Mouse (Mus musculus) ES-E14 (cell line): ENCODE results near the gene Epas1. TPM values are rescaled to one million over a fixed set of nuclear protein-coding genes. Genes with fewer than 3 reads are reported as not detected.

ENCODE experiments used
- DNase-seq: peaks from one replicate; pipeline ENCODE4 v3.0.0-alpha.2; 2013; ENCODE audit warnings: low read depth, low spot score
- H3K27ac ChIP-seq: 2 replicates; pipeline ENCODE4 v1.5.1; 2012; ENCODE audit warnings: low read depth, mild to moderate bottlenecking, low read length, moderate library complexity, mixed read lengths; ENCODE audit not compliant: poor library complexity, insufficient read depth, severe bottlenecking
- H3K36me3 ChIP-seq: 2 replicates; pipeline ENCODE4 v1.6.1; 2012; ENCODE audit warnings: mild to moderate bottlenecking, low read length, moderate library complexity, mixed read lengths; ENCODE audit not compliant: control insufficient read depth, poor library complexity, insufficient read depth, severe bottlenecking
- H3K4me1 ChIP-seq, 2 experiments: fragments of 150-350 bp in 1 of 2; sonication (generic) in 1 of 2; 2 replicates each; pipeline ENCODE4 v1.6.1; 2012; ENCODE audit warnings: low read length in 2 of 2, mild to moderate bottlenecking in 1 of 2, mixed read lengths in 1 of 2; ENCODE audit not compliant: control insufficient read depth in 2 of 2, insufficient read depth in 2 of 2, poor library complexity in 1 of 2
- H3K4me3 ChIP-seq, 2 experiments: fragments of 150-350 bp in 1 of 2; sonication (generic) in 1 of 2; 2 replicates each; pipeline ENCODE4 v1.5.1; 2012; ENCODE audit warnings: low read length in 2 of 2, low read depth in 1 of 2, mild to moderate bottlenecking in 1 of 2, mixed read lengths in 1 of 2; ENCODE audit not compliant: insufficient read depth in 1 of 2, poor library complexity in 1 of 2, severe bottlenecking in 1 of 2
- H3K9ac ChIP-seq: 2 replicates; pipeline ENCODE4 v1.6.1; 2012; ENCODE audit warnings: low read depth, mild to moderate bottlenecking, low read length, mixed read lengths; ENCODE audit not compliant: poor library complexity, insufficient read depth, severe bottlenecking
- H3K9me3 ChIP-seq: fragments of 150-350 bp; sonication (generic); 2 replicates; pipeline ENCODE4 v1.6.1; 2012; ENCODE audit warnings: low read depth, mild to moderate bottlenecking, low read length; ENCODE audit not compliant: control insufficient read depth, insufficient read depth
- CHD2 ChIP-seq: IDR thresholded peaks from 2 replicates; pipeline ENCODE4 v1.6.1; 2014; ENCODE audit warnings: mild to moderate bottlenecking, low read depth, low read length, inconsistent platforms
- HCFC1 ChIP-seq: IDR thresholded peaks from 2 replicates; pipeline ENCODE4 v1.6.1; 2012; ENCODE audit warnings: low read length, inconsistent platforms, borderline replicate concordance; ENCODE audit not compliant: insufficient read depth
- MAFK ChIP-seq: IDR thresholded peaks from 2 replicates; pipeline ENCODE4 v1.6.1; 2014; ENCODE audit warnings: mild to moderate bottlenecking, low read depth, low read length, inconsistent platforms; ENCODE audit not compliant: insufficient read depth
- ZC3H11A ChIP-seq: IDR thresholded peaks from 2 replicates; pipeline ENCODE4 v1.6.1; 2012; ENCODE audit warnings: low read depth, mild to moderate bottlenecking, inconsistent platforms, low read length, borderline replicate concordance
- ZNF384 ChIP-seq: IDR thresholded peaks from 2 replicates; pipeline ENCODE4 v1.6.1; 2012; ENCODE audit warnings: low read depth, low read length, inconsistent platforms
- in situ Hi-C, 2 experiments: fragments of 600-800 bp; cut with MboI; formaldehyde crosslinking; loops; one replicate each; pipeline ENCODE4 v1.15.1; 2025; ENCODE audit warnings: low sequenced_read_pairs in 2 of 2, inconsistent platforms in 1 of 2; ENCODE audit not compliant: unreplicated experiment in 2 of 2
- total RNA-seq: library from RNA; depleted of rRNA; stranded (reverse); fragments of 300-350 nt; gene quantifications from 2 replicates; pipeline ENCODE4 v1.2.3, GENCODE M21; 2012

Gene Epas1
- total RNA-seq, 1 experiment, result 9.5 TPM

- TF ChIP-seq MAFK (no peak), HCFC1 (no peak), CHD2 (no peak), ZNF384 (no peak), ZC3H11A (no peak)
- no peak overlapping the region for H3K27ac ChIP-seq
- H3K36me3 ChIP-seq, result no peaks in the 10 kb centered on the region
- H3K4me3 ChIP-seq, result no peak overlapping the region
- DNase-seq, result no peak
- H3K4me1 ChIP-seq, result no peaks in the 10 kb centered on the region
- in situ Hi-C loops, result no loop called here
- no peaks in the 10 kb centered on the region for H3K9me3 ChIP-seq
- no peak overlapping the region for H3K9ac ChIP-seq
These were observed 85.8 kb downstream of the Epas1 start for GRCm38 (mm10) chr17:86839308-86839707.

GRCm38 (mm10) chr17:86850700-86851337 lies 97.3 kb downstream of the Epas1 start:
- Histone ChIP-seq H3K4me3 (no peak overlapping the region), H3K36me3 (no peaks in the 10 kb centered on the region), H3K4me1 (peaks cover 0 to 2% of the 10 kb centered on the region in 2 experiments; a peak in 1 of 4 replicates), H3K9me3 (no peaks in the 10 kb centered on the region), H3K27ac (no peak overlapping the region), H3K9ac (no peak overlapping the region)
- in situ Hi-C loops, result no loop called here
- TF ChIP-seq CHD2 (no peak), ZNF384 (no peak), HCFC1 (no peak), ZC3H11A (no peak), MAFK (no peak)
- DNase-seq, result no peak

DNA sequence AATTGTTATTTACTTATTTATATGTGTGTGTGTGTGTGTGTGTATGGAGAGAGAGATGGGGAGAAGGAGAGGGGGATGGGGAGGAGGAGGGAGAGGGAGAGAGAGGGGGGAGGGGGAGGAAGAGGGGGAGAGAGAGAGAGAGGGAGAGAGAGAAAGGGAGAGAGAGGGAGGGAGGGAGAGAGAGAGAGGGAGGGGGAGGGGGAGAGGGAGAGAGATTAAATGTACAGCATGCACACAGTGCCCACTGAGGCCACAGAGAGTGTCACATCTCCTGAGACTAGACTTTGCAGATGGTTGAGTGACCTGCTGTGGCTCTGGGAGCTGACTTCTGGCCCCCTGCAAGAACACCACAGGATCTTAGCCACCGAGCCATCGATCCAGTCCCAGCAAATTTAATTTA lies 98.3 kb downstream of the Epas1 start:
- no peak overlapping the region for H3K4me3 ChIP-seq
- in situ Hi-C loops, result no loop called here
- H3K27ac ChIP-seq, result no peak overlapping the region
- H3K9me3 ChIP-seq, result no peaks in the 10 kb centered on the region
- DNase-seq, result no peak
- no peak overlapping the region for H3K9ac ChIP-seq
- H3K36me3 ChIP-seq, result no peaks in the 10 kb centered on the region
- TF ChIP-seq ZNF384 (no peak), CHD2 (no peak), HCFC1 (no peak), MAFK (no peak), ZC3H11A (no peak)
- peaks cover 0 to 2% of the 10 kb centered on the region in 2 experiments; a peak in 1 of 4 replicates for H3K4me1 ChIP-seq

GRCm38 (mm10) chr17:86852591-86853031 lies 99.1 kb downstream of the Epas1 start:
- Histone ChIP-seq H3K27ac (no peak overlapping the region), H3K36me3 (no peaks in the 10 kb centered on the region), H3K4me1 (peaks cover 0 to 2% of the 10 kb centered on the region in 2 experiments; a peak in 1 of 4 replicates), H3K9ac (no peak overlapping the region), H3K9me3 (no peaks in the 10 kb centered on the region), H3K4me3 (no peak overlapping the region)
- no peak for DNase-seq
- no peak for TF ChIP-seq HCFC1
- no peak for TF ChIP-seq MAFK
- TF ChIP-seq ZNF384, result no peak
- TF ChIP-seq CHD2, result no peak
- no peak for TF ChIP-seq ZC3H11A
- in situ Hi-C loops, result no loop called here
